Mouse (Mus musculus): Measurements from ENCODE around the gene Proz. TPM values are rescaled to one million over a fixed set of nuclear protein-coding genes. Genes with fewer than 3 reads are reported as not detected.

Gene Proz
- polyA plus RNA-seq, 1 experiment = 0.06 TPM

DNA sequence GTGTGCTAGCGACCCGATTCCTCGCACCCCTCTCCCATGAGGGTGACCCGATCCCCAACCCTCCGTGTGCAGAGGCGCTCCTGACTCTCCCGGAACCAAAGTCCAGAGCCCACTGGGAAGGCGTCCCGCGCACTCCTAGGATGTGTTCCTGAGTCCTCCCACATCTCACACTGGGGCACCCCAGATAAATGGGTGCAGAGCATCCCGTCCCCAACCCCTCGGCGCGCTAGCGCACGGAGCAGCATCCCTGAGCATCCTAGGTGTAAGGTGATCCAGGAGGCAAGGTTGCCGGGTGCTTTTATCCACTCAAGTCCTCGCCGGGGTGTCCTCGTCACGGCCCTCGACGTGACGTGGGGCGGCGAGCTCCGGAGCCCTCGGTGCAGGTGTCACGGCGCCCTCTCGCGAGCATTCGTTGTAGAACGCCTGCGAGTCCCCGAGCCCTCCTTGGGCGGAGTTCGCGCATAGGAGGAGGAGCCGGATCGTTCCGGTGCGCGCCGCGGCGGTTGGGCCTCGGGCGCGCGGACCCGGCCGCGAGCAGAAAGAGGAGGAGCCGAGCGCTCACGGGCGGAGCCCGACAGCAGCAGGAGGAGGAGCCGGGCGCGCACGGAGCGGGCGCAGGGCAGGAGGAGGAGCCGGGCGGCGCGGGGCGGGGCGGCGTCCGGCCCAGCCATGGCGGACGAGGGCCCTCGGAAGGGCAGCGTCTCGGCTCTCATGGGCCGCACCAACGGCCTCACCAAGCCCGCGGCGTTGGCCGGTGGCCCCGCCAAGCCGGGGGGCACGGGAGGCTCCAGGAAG, 44.6 kb downstream of the Proz start, which contains the start of the genes Pcid2 and Cul4a:
Pcid2 (minus strand) TSS at position 373 of the 795 bp plus-strand sequence.
Cul4a (plus strand) TSS at position 535 of the 795 bp plus-strand sequence.
- peaks cover 5% of the 10 kb centered on the region for H3K4me1 ChIP-seq (ENCODE audit: control insufficient read depth, insufficient read depth, low read length)
- H3K4me3 ChIP-seq (ENCODE audit: insufficient read depth, low read length) = peak within 1 kb of the TSS; percentile 95
- peak within 1 kb of the TSS; percentile 71 for H3K27ac ChIP-seq (ENCODE audit: insufficient read depth, low read length)
- TF ChIP-seq CTCF (IDR thresholded peaks at IDR 0.05; ENCODE audit: extremely low read depth, insufficient read depth, low read length) (peak; percentile 35), POLR2A (IDR thresholded peaks at IDR 0.05; ENCODE audit: extremely low read depth, insufficient read depth, low read length) (peak; percentile 84)

DNA sequence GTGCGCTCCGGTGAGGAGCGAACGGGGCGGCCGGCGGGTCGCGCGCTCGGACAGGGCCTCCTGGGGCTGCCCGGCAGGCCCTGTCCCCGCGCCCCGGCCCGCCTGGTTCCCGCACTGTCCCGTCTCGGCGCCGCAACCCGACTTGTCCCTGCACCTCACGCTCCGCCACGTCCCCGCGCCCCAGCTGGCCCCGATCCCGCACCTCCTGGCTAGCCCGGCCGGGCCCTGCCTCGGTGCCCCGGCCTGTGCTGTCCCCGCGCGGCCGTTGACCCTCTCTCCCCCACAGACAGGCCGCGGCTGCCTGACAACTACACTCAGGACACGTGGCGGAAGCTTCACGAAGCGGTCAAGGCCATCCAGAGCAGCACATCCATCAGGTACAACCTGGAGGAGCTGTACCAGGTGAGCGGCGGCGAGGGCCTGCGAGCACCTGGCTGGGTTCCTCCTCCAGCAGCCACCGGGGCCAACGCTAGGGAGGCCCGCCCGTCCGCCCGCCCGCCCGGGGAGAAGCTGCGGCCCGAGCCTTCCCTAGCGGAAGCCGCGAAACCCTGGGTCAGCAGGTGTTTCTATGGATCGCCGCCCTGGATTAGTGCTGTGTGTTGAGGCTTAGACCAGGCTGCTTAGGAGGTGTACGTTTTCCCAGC, 45.3 kb downstream of the Proz start:
- peaks cover 9% of the 10 kb centered on the region for H3K4me1 ChIP-seq (ENCODE audit: control insufficient read depth, insufficient read depth, low read length)
- H3K4me3 ChIP-seq (ENCODE audit: insufficient read depth, low read length) = peak overlapping the region; percentile 95
- H3K27ac ChIP-seq (ENCODE audit: insufficient read depth, low read length) = peak overlapping the region; percentile 61; the same call in 1 of the 2 replicates
- TF ChIP-seq POLR2A (IDR thresholded peaks at IDR 0.05; ENCODE audit: extremely low read depth, insufficient read depth, low read length) (no peak), CTCF (IDR thresholded peaks at IDR 0.05; ENCODE audit: extremely low read depth, insufficient read depth, low read length) (no peak)

DNA sequence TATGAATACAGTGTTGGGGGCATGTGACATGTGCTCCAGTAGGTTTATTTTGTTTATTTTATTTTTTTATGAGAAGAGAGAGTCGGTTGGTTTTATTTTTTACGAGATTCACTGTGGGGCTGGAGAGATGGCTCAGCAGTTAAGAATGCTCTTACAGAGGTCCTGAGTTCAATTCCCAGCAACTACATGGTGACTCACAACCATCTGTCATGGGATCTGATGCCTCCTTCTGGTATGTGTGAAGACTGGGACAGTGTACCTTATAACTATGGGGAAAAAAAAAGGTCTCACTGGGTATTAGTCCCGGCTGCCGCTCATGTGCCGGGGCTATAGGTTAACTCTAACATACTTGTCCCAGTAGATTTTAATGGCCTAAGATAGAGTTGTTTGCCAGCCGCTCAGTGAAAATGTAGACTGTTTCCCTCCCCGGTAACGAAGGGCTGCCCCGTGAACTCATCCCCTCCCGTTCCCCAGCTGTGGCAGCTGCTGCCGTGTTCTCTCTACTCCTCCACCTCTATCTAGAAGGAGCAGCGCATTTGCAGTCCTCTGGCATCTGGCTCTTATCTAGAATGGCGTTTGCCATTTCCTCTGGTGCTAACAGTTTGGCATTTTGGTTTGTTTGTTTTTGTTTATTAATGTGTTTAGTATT, 47.4 kb downstream of the Proz start:
- H3K4me1 ChIP-seq (ENCODE audit: control insufficient read depth, insufficient read depth, low read length) = peaks cover 9% of the 10 kb centered on the region
- no peak overlapping the region for H3K4me3 ChIP-seq (ENCODE audit: insufficient read depth, low read length)
- TF ChIP-seq POLR2A (IDR thresholded peaks at IDR 0.05; ENCODE audit: extremely low read depth, insufficient read depth, low read length) (no peak), CTCF (IDR thresholded peaks at IDR 0.05; ENCODE audit: extremely low read depth, insufficient read depth, low read length) (no peak)
- H3K27ac ChIP-seq (ENCODE audit: insufficient read depth, low read length) = no peak overlapping the region

DNA sequence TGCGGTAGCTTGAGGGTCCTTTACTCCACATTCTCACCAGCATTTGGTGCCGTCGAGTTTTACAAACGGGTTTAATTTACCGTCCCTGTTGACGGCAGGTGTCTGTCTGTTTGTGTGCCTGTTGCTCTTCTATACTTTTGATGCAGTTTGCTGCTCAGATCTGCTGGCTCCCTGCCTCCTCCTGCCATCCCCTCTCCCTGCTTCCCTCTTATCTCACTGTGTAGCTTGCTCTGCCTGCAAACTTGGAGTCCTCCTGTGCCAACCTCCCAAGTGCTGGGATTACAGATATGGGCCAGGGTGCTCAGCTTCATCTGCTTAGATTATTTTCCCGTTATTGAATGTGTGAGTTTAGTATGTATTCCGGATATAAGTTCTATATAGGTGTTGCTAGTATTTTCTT, 48.3 kb downstream of the Proz start:
- no peak overlapping the region for H3K4me3 ChIP-seq (ENCODE audit: insufficient read depth, low read length)
- no peak overlapping the region for H3K27ac ChIP-seq (ENCODE audit: insufficient read depth, low read length)
- peaks cover 7% of the 10 kb centered on the region for H3K4me1 ChIP-seq (ENCODE audit: control insufficient read depth, insufficient read depth, low read length)
- TF ChIP-seq POLR2A (IDR thresholded peaks at IDR 0.05; ENCODE audit: extremely low read depth, insufficient read depth, low read length) (no peak), CTCF (IDR thresholded peaks at IDR 0.05; ENCODE audit: extremely low read depth, insufficient read depth, low read length) (no peak)

DNA sequence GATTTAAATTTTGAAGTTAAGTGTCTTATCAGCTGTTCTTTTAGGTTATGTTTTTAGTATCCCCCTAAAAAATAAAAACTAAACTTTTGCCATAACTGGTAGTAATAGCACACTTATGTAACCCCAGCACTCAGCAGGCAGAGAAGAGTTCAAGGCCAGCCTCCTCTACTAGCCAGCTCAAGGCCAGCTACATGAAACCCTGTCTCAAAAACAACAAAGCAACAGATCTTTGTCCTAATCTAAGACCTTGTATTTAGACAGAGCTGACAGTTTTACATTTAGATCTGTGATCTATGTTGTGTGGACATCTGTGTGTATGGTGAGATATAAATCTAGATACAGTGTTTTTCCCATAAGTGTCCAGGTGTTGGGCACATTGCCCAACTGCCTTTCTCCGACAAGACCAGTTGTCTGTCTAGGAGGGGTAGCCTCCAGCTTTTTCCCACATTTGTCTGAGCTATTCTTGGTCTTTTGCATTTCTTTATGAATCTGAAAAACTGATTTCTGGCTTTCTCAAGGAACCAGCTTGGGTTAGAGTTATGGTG, 48.8 kb downstream of the Proz start:
- no peak overlapping the region for H3K4me3 ChIP-seq (ENCODE audit: insufficient read depth, low read length)
- TF ChIP-seq CTCF (IDR thresholded peaks at IDR 0.05; ENCODE audit: extremely low read depth, insufficient read depth, low read length) (no peak), POLR2A (IDR thresholded peaks at IDR 0.05; ENCODE audit: extremely low read depth, insufficient read depth, low read length) (no peak)
- peaks cover 7% of the 10 kb centered on the region for H3K4me1 ChIP-seq (ENCODE audit: control insufficient read depth, insufficient read depth, low read length)
- H3K27ac ChIP-seq (ENCODE audit: insufficient read depth, low read length) = no peak overlapping the region

DNA sequence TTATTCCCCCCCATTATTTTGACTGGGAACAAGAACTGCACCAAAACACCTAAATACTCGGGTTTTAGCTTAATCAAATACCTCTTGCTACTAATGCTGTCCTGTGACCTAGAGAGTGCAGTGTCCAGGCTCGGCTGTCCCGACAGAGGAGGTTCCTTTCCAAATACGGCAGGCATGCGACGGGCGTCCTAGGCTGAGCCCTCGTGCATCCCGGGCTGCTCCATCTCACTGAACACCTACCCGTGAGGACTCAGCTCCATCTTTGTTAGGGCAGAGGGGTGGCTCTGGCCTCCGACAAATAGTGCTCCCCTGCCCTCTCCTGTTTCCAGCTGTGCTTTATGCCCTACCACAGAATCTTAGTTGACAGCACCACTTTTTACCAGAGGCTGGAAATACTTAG, 51.2 kb downstream of the Proz start:
- TF ChIP-seq POLR2A (IDR thresholded peaks at IDR 0.05; ENCODE audit: extremely low read depth, insufficient read depth, low read length) = no peak
- no peak for TF ChIP-seq CTCF (IDR thresholded peaks at IDR 0.05; ENCODE audit: extremely low read depth, insufficient read depth, low read length)
- Histone ChIP-seq H3K27ac (ENCODE audit: insufficient read depth, low read length) (no peak overlapping the region), H3K4me1 (ENCODE audit: control insufficient read depth, insufficient read depth, low read length) (peaks cover 4% of the 10 kb centered on the region), H3K4me3 (ENCODE audit: insufficient read depth, low read length) (no peak overlapping the region)

DNA sequence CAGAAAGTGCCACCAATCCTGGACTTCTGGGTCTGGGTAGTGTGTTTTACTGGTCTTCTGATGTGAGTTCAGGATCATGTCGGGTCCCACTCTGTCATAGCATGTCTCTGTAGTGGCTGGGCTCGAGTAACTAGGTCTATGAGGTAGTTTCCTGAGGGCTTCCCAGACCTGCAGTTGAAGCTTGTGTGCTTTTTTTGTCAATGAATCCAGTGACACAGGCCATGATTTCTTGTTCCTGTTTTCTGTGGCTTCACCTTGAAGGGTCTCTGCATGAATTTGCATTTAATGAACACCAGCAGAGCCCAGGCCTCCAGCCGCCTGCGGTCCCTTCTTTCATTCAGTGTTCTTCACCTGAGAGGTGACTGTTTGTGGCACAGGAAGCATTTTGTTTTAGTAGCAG, 52.5 kb downstream of the Proz start:
- H3K4me1 ChIP-seq (ENCODE audit: control insufficient read depth, insufficient read depth, low read length) = peaks cover 4% of the 10 kb centered on the region; the same call in 1 of the 2 replicates
- no peak overlapping the region for H3K4me3 ChIP-seq (ENCODE audit: insufficient read depth, low read length)
- H3K27ac ChIP-seq (ENCODE audit: insufficient read depth, low read length) = no peak overlapping the region
- TF ChIP-seq CTCF (IDR thresholded peaks at IDR 0.05; ENCODE audit: extremely low read depth, insufficient read depth, low read length) (no peak), POLR2A (IDR thresholded peaks at IDR 0.05; ENCODE audit: extremely low read depth, insufficient read depth, low read length) (no peak)

DNA sequence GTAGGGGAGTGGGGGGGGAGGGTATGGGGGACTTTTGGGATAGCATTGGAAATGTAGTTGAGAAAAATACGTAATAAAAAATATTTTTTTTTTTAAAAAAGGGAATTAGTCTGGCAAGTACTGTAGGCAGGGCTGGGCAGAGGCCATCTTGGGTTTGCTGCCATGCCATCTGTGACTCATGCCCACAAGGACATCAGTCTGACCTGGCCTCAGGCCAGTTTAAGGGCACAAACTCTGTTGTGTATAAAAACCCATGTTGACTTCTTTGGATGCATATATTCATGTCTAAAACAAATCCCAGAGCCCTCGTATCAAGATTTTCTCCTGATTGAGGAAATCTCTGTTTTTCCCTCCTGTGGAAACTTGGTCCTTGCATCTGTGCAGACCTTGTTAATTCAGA, 56.4 kb downstream of the Proz start:
- Histone ChIP-seq H3K4me3 (ENCODE audit: insufficient read depth, low read length) (no peak overlapping the region), H3K27ac (ENCODE audit: insufficient read depth, low read length) (no peak overlapping the region), H3K4me1 (ENCODE audit: control insufficient read depth, insufficient read depth, low read length) (no peaks in the 10 kb centered on the region)
- TF ChIP-seq POLR2A (IDR thresholded peaks at IDR 0.05; ENCODE audit: extremely low read depth, insufficient read depth, low read length) (no peak), CTCF (IDR thresholded peaks at IDR 0.05; ENCODE audit: extremely low read depth, insufficient read depth, low read length) (no peak)

DNA sequence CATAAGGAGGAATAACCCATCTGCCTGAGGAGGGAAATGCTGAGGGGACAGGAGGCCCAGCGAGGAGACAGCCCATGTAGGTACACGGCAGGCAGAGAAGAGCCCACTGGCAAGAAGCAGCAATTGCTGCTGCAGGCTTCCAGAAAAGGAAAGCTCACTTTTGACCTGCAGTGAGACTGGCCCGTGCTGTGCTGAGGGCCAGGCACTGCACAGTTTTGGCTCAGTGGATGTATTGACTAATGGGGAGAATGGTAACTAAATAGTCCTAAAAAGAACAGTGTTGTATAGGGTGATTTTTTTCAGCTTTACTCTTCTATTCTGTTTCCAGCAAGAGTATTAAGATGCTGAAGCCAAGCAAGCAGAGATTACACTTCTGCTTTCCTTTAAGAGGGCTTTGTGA, 57.8 kb downstream of the Proz start:
- Histone ChIP-seq H3K4me3 (ENCODE audit: insufficient read depth, low read length) (no peak overlapping the region), H3K4me1 (ENCODE audit: control insufficient read depth, insufficient read depth, low read length) (no peaks in the 10 kb centered on the region), H3K27ac (ENCODE audit: insufficient read depth, low read length) (no peak overlapping the region)
- TF ChIP-seq CTCF (IDR thresholded peaks at IDR 0.05; ENCODE audit: extremely low read depth, insufficient read depth, low read length) (no peak), POLR2A (IDR thresholded peaks at IDR 0.05; ENCODE audit: extremely low read depth, insufficient read depth, low read length) (no peak)

Measured in cortical plate, adult 2 months (tissue).